14 mouse cellular contexts compared by ENCODE assay signal in genomic region chr19:40460854-40461490, GRCm38 (mm10). TPM values are rescaled to one million over a fixed set of nuclear protein-coding genes. Genes with fewer than 3 reads are reported as not detected.
DNase-seq lines count a peak whose midpoint lies in the region; ATAC-seq lines count a peak whose summit lies in the region.
"Had no signal": no experiment of that assay in that cellular context is flagged by ENCODE, and none has a peak within 500 bp of the region (broad histone marks: within the 10 kb centered on the region; RNA-seq: fewer than 3 reads in every experiment).

No protein-coding gene starts in this region.

- no peak for DNase-seq in heart, adult 8-10 months (ENCODE audit: low spot score)
- DNase-seq in spleen, postnatal 4 days (ENCODE audit: low spot score in 2 of 2) = peak; percentile 64 to 75
- no peak for DNase-seq in spleen, adult 18-20 months
- peak; percentile 21 for DNase-seq in liver, embryonic 13.5 days
- DNase-seq in thymus, adult 18-20 months = no peak
- DNase-seq in urinary bladder, postnatal 10 days (ENCODE audit: low spot score) = no peak
- DNase-seq: adrenal gland, adult 2 months; gastrocnemius, postnatal 25 days; heart, postnatal 10 days; lung, postnatal 14 days; thymus, postnatal 14 days had no signal

- no peaks in the 10 kb centered on the region for H3K36me3 ChIP-seq in heart, embryonic 12.5 days
- no peaks in the 10 kb centered on the region for H3K36me3 ChIP-seq in liver, embryonic 13.5 days
- H3K36me3 ChIP-seq: embryonic facial prominence, embryonic 10.5 days had no signal

- no peaks in the 10 kb centered on the region for H3K27me3 ChIP-seq in heart, embryonic 12.5 days (replicated peaks)
- H3K27me3 ChIP-seq in liver, embryonic 13.5 days = no peaks in the 10 kb centered on the region
- H3K27me3 ChIP-seq: Patski had no signal

- H3K4me2 ChIP-seq in heart, embryonic 12.5 days = no peak overlapping the region
- H3K4me2 ChIP-seq in liver, embryonic 13.5 days = peak overlapping the region; percentile 28; the same call in 1 of the 2 replicates

- peaks cover 56% of the 10 kb centered on the region for H3K4me1 ChIP-seq in heart, embryonic 12.5 days (replicated peaks)
- peaks cover 36% of the 10 kb centered on the region for H3K4me1 ChIP-seq in liver, embryonic 13.5 days (replicated peaks)

- no peaks in the 10 kb centered on the region for H3K9me3 ChIP-seq in heart, embryonic 12.5 days (replicated peaks)
- H3K9me3 ChIP-seq in liver, embryonic 13.5 days (replicated peaks) = no peaks in the 10 kb centered on the region
- H3K9me3 ChIP-seq: embryonic facial prominence, embryonic 10.5 days had no signal

- no peak for ATAC-seq in heart, embryonic 12.5 days (ENCODE audit: insufficient number of reproducible peaks, low FRiP score)
- ATAC-seq in liver, embryonic 13.5 days (ENCODE audit: low read depth) = peak; percentile 66
- ATAC-seq: Patski had no signal

- peak overlapping the region; percentile 6; the same call in 1 of the 2 replicates for H3K9ac ChIP-seq in heart, embryonic 12.5 days
- H3K9ac ChIP-seq in liver, embryonic 13.5 days = no peak overlapping the region; the same call in 1 of the 2 replicates

- no peak overlapping the region for H3K27ac ChIP-seq in heart, embryonic 12.5 days (ENCODE audit: poor library complexity, severe bottlenecking)
- no peak overlapping the region for H3K27ac ChIP-seq in liver, embryonic 13.5 days
- H3K27ac ChIP-seq: embryonic facial prominence, embryonic 10.5 days had no signal

- 44% methylated on average over 9 of the region's 9 CpGs for WGBS in heart, embryonic 12.5 days
- 30% methylated on average over 9 of the region's 9 CpGs for WGBS in liver, embryonic 13.5 days (ENCODE audit: insufficient replicate concordance)

- H3K4me3 ChIP-seq in heart, embryonic 12.5 days = no peak overlapping the region
- no peak overlapping the region for H3K4me3 ChIP-seq in liver, embryonic 13.5 days (replicated peaks)
- H3K4me3 ChIP-seq: embryonic facial prominence, embryonic 10.5 days had no signal

RNA-seq across cellular contexts. Expression of gene Sorbs1, which starts 52.6 kb away (rescaled TPM):
- polyA plus RNA-seq in heart, embryonic 12.5 days (2016; fragmentation: Nextera tagmentation; extraction: Ambion mirVana) = 86.6 and 89.3 TPM in 2 replicates
- total RNA-seq in heart, adult 8-10 months (2022) = 100 to 1,000 TPM; 758 to 979 (median 853) TPM
- polyA plus RNA-seq in liver, embryonic 13.5 days (2015; fragmentation: Nextera tagmentation; extraction: Ambion mirVana) = 28.8 and 37.4 TPM in 2 replicates

Comparison
In these comparisons a context has a peak if more than half of its experiments do, and no peak if none do; other contexts are left out.
1. DNase-seq: peak in spleen, postnatal 4 days (2 of 2) and liver, embryonic 13.5 days (single experiment); none in heart, adult 8-10 months (single experiment), spleen, adult 18-20 months (0 of 2), thymus, adult 18-20 months (0 of 2) and urinary bladder, postnatal 10 days (single experiment).